Mouse (Mus musculus) testis, postnatal 10 days (tissue): ENCODE data around the gene Tmem53.

Experiments used
- DNase-seq: peaks from one replicate; pipeline ENCODE4 v3.0.0; 2021; ENCODE audit warnings: low spot score

Gene Tmem53

GRCm38 (mm10) chr4:117281090-117281845, 29.5 kb downstream of the Tmem53 start:
- no peak for DNase-seq

- DNase-seq = no peak
Observed at GRCm38 (mm10) chr4:117283271-117284191, 31.8 kb downstream of the Tmem53 start.

- no peak for DNase-seq
Observed at GRCm38 (mm10) chr4:117284363-117284762, 32.6 kb downstream of the Tmem53 start.

- DNase-seq = no peak
Observed at GRCm38 (mm10) chr4:117288277-117288926, 36.7 kb downstream of the Tmem53 start.

- DNase-seq = peak; percentile 86
Observed at GRCm38 (mm10) chr4:117288927-117289801, 37.4 kb downstream of the Tmem53 start.

- no peak for DNase-seq
Observed at GRCm38 (mm10) chr4:117291696-117292095, 39.9 kb downstream of the Tmem53 start.

GRCm38 (mm10) chr4:117296849-117297593, 45.3 kb downstream of the Tmem53 start:
- no peak for DNase-seq

GRCm38 (mm10) chr4:117297819-117298218, 46.1 kb downstream of the Tmem53 start:
- no peak for DNase-seq

- no peak for DNase-seq
Observed at GRCm38 (mm10) chr4:117299921-117300320, 48.2 kb downstream of the Tmem53 start.

- DNase-seq = no peak
Observed at GRCm38 (mm10) chr4:117302027-117302806, 50.5 kb downstream of the Tmem53 start.

GRCm38 (mm10) chr4:117303581-117304238, 52.0 kb downstream of the Tmem53 start:
- DNase-seq = no peak

GRCm38 (mm10) chr4:117304239-117305025, 52.7 kb downstream of the Tmem53 start:
- no peak for DNase-seq

GRCm38 (mm10) chr4:117305461-117305860, 53.7 kb downstream of the Tmem53 start:
- DNase-seq = no peak

- no peak for DNase-seq
Observed at GRCm38 (mm10) chr4:117307270-117307669, 55.5 kb downstream of the Tmem53 start.

- DNase-seq = no peak
Observed at GRCm38 (mm10) chr4:117309427-117309826, 57.7 kb downstream of the Tmem53 start.

- DNase-seq = no peak
Observed at GRCm38 (mm10) chr4:117311891-117312290, 60.1 kb downstream of the Tmem53 start.

- DNase-seq = no peak
Observed at GRCm38 (mm10) chr4:117312416-117313084, 60.8 kb downstream of the Tmem53 start.

- DNase-seq = peak; percentile 73
Observed at GRCm38 (mm10) chr4:117313085-117313424, 61.3 kb downstream of the Tmem53 start.
